Mouse (Mus musculus): ENCODE measurements around the gene Napa. TPM values are rescaled to one million over a fixed set of nuclear protein-coding genes. Genes with fewer than 3 reads are reported as not detected.
A peak's percentile ranks its signal among the peaks of the same experiment; 100 is the strongest.

Gene Napa
- total RNA-seq, 1 experiment from 2014 or later = 76.8 TPM

DNA sequence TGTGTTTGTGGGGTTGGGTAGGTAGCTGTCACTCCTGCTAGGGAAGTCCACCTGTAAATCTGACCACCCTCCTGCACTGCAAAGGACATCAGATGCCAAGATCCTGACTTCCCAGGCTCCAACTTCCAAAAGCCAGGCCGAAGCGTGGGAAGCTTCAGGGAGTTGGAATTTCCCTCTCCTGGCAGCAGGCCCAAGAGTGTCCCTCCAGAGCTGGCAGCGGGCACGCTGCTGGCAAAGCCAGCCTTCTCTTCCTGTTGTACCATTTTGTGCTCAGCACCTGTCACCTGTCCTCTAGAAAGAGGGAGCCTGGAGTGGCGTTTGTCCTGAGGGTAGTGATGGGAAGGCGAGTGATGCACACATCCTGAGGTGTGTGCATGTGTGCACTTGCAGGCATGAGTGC lies 30.1 kb downstream of the Napa start:
- no peak for ATAC-seq (replicated peaks; ENCODE audit: insufficient number of reproducible peaks, low FRiP score, low TSS enrichment, poor library complexity, severe bottlenecking)

DNA sequence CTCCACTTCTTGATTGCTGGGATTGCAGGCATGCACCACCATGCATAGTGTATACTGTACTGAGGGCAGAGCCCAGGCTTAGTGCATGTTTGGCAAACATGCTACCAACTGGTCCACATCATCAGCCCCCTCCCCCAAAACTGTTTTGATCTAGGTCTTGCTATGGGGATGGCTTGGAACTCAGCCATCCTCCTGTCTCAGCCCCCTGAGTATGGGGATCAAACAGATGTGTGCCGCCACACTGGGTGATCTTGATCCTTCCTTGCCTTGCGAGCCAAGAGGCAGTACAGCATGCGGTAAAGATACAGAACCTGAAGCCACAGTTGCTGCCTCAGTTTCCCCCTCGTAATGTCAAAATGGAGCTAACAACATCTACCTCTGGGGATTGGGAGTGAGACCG lies 30.6 kb downstream of the Napa start:
- ATAC-seq (replicated peaks; ENCODE audit: insufficient number of reproducible peaks, low FRiP score, low TSS enrichment, poor library complexity, severe bottlenecking) = no peak

DNA sequence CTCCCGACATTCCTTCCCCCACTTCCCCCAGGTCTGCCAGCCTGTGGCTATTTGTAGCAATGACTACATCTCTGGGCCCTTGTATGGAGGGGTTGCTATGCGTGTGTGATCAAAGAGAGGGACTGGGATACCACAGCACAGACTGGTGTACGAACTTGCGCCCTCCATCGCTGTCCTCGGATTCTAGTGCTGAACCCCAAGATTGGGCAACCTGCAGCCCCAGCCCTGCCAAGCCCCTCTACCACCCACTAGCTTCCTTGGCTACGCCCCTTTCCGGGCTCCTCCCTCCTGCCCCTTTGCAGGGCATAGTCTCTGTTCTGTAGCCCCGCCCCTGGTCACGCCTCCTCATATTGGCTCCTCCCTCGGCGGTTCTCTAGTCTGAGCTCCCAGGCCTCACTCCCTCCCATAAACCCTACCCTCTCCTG lies 31.2 kb downstream of the Napa start, which contains the start of gene Slc8a2:
Gene Slc8a2, plus strand, starts transcription at position 406 of the 425 bp plus-strand sequence.
- ATAC-seq (replicated peaks; ENCODE audit: insufficient number of reproducible peaks, low FRiP score, low TSS enrichment, poor library complexity, severe bottlenecking) = no peak

DNA sequence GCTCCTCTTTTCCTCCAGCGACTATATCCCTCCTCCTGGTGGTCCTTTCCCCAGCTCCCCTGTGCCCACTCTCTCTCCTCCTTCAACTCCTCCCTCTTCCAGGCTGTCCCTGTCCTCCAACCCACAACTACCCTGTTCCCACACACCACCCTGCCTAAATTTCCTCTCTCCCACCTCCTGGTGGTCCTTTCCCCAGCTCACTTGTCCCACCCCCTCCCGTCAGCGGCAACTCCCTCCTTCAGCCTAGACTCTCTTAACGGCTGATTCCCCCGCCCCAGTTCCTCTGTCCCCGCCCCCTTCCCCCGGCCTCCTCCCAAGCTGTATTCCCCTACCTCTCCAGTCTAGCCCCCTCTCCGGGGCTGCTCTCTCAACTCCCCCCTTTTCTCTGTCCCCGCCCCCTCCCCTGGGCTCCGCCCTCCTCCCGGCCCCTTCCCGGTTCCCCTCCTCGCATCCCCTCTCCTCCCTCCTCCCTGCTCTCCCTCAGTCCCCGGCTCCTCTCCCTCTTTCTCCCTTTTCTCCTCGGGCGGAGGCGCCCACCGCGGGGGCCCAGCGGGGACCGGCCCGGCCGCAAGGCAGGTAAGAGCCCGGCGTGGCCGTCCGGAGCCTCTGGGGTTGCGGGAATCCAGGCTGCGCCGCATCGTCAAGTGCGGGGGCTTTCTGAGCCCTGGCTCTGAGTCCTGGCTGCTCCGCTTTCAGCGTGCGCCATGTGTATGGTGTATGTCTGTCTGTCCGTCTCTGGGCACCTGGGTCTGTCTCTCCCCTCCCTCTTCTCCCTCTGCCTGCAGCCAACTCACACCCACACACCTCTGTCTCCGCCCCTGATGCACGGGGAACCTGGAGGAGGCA lies 31.8 kb downstream of the Napa start:
- ATAC-seq (replicated peaks; ENCODE audit: insufficient number of reproducible peaks, low FRiP score, low TSS enrichment, poor library complexity, severe bottlenecking) = no peak

DNA sequence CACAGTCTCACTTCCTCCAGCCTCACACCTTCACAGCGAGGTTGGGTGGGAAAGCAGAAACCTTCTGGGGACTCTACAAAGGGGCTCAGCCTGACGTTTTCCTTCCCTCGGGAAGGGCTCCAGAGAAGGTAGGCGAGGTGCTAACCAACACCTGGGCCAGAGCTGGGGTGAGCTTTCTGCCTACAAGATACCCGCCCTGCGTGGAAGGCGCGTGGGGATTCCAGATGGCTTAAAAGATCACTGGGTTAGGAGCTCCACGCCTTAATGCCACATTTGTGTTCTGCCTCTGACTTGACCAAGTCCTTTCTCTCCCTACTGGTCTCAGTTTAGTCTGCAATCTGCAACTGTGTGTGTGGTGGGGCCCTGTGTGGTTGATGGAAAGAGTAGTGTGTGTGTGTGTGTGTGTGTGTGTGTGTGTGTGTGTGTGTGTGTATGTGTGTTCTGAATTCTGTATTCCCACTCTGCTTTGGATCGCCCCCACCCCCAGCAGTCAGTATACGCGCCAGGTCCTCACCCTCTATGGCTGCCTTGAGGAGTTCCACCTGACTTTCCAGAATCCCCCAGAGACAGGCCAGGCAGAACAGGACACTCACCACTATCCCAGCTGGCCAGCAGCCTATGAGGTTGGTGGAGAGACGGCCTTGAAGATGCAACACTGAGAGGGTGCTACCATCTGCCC lies 32.8 kb downstream of the Napa start:
- ATAC-seq (replicated peaks; ENCODE audit: insufficient number of reproducible peaks, low FRiP score, low TSS enrichment, poor library complexity, severe bottlenecking) = no peak

DNA sequence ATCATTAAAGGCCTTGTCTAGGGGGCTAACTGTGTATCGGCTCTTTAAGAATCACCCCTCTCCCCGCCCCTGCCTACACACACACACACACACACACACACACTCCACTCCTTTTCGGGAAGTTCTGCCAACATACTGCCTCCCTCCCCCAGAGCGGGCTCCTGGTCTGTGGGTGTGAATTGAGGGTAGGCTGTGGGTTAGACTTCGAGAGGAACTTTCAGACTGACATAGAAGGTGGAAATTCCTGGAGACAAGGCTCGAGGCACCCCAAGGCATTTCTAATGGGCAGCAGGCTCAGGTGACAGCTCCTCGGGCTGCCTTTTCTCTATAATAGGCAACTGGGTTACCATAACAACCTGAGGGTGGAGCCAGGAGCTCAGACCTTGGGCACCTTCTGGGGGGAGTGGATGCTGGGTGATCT lies 33.9 kb downstream of the Napa start:
- ATAC-seq (replicated peaks; ENCODE audit: insufficient number of reproducible peaks, low FRiP score, low TSS enrichment, poor library complexity, severe bottlenecking) = no peak

DNA sequence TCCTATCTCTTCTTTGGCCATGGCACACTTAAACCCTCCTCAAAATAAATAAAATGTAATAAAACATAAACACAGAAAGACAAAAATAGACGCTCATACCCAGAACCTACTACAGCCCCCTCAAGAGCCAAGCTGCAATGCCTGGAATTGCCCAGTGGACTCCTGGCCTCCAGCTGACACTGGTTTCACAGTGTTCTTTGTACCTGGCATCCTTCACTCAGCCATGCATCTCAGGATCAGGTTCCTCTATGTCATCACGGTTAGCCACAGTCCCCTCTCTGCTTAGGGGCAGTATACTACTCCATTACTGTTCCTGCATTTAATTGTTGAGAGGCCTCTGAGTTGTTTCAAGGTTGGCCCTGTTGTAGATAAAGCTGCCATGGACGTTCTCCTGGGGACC lies 34.7 kb downstream of the Napa start:
- no peak for ATAC-seq (replicated peaks; ENCODE audit: insufficient number of reproducible peaks, low FRiP score, low TSS enrichment, poor library complexity, severe bottlenecking)

DNA sequence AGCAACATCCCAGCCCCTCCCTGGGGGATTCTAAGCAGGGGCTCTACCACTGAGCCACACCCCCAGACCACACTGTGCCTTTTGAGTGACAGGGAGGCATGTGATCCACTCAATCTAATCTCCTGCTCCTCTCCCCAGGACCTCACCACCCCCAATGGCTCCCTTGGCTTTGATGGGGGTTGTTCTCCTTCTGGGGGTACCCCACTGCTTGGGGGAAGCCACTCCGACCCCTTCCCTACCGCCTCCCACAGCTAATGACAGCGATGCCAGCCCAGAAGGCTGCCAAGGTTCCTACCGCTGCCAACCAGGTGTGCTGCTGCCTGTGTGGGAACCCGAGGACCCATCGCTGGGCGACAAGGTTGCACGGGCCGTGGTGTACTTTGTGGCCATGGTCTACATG lies 35.4 kb downstream of the Napa start:
- ATAC-seq (replicated peaks; ENCODE audit: insufficient number of reproducible peaks, low FRiP score, low TSS enrichment, poor library complexity, severe bottlenecking) = no peak

DNA sequence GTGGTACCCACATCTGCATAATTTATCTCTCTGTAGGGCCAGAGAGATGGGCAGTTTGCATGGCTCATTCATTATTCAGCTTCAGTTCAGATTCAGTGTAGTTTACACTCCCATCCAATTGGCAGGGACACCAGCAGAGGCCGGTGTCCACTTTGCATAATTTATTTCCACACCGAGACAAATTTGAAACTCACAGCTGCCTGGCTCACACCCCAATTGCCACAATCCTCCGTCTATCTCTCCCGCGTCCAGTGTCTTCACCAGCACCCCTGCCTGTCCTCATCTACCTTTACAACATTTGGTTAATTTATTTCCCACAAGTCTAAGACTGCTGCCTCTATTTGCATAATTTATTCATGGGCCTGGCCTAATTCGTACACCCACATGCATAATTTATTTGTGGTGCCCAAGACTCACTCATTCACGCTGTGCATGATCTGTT lies 36.7 kb downstream of the Napa start:
- ATAC-seq (replicated peaks; ENCODE audit: insufficient number of reproducible peaks, low FRiP score, low TSS enrichment, poor library complexity, severe bottlenecking) = no peak

DNA sequence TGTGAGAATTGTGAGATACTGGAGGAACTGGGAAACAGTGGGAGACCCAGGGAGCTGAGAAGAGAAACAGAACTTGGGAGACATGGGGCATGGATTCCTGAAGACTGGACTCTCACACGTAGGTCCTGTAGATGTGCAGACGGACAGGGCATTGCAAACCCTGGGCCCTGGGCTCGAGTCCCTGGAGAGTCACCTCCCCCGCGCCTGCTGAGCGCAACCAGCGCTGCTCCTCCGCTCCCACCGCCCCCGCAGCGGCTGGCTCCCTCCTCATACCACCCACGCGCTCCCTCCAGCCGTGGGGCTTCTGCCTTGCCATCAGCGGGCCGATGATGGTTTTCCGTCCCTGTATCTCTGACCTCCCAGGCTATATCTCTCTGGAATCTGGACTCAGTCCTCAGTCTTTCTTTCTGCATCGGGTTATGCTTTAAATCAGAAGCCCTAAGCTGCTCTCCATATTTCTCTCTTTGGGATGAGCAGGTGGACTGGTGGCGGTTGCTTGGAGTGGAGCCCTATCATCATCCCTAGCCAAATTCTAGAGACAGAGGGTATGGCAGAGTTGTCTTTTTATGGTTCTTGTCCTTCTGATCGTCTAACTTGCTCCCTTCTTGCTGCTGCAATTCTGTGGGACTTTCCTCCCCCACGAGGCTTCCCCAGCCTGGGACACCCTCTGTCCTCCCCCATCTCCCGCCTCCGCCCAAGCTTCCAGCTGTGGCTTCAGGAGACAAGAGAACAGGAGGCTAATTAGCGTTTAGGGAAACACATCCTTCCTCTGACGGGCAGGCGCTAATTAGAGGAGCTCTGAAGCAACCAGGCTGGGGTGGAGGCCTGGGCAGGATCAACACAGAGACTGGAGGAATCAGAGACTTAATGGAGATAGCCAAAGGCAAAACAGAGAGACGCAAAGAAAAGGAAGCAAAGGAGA lies 48.5 kb downstream of the Napa start:
- no peak for ATAC-seq (replicated peaks; ENCODE audit: insufficient number of reproducible peaks, low FRiP score, low TSS enrichment, poor library complexity, severe bottlenecking)

DNA sequence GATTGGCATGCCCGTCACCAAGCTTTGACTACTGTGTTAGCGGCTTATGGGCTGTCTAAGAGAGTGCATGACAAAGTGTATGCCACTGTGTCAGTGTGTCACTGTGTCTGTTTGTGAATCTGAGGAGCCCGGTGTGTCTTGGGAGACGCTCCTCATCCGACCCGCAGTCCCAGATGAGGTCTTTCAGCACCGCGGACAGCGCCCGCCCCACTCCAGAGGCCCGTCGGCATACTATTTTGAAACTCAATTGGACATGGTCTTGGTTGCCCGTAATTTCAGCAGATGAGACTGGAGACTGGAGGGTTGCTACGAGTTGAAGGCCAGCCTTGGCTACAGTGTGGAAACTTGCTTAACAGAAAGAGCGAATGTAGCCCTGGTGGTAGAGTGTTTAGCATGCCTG lies 49.4 kb downstream of the Napa start:
- ATAC-seq (replicated peaks; ENCODE audit: insufficient number of reproducible peaks, low FRiP score, low TSS enrichment, poor library complexity, severe bottlenecking) = 0 out of 2 replicates have a peak, but pooled peaks have one; percentile 23

DNA sequence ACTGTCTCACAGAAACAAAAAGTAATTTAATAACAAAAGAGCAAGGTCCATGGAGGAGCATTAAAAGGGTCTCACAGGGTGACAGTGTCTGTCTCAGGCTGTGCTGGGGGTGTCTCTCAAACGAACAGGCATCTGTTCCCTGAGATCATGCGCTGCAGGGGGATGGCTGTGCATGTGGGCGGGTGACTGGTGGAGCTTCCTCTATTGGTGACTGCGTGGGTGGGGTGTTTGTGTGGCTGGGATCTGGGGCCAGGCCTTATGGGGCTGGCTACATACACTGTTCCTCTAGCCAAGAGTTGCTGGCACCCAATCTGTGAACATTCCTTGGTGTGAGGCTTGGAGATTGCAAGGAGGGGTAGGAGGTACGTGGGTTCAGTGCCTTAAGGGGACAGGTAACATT lies 51.0 kb downstream of the Napa start:
- ATAC-seq (replicated peaks; ENCODE audit: insufficient number of reproducible peaks, low FRiP score, low TSS enrichment, poor library complexity, severe bottlenecking) = no peak

DNA sequence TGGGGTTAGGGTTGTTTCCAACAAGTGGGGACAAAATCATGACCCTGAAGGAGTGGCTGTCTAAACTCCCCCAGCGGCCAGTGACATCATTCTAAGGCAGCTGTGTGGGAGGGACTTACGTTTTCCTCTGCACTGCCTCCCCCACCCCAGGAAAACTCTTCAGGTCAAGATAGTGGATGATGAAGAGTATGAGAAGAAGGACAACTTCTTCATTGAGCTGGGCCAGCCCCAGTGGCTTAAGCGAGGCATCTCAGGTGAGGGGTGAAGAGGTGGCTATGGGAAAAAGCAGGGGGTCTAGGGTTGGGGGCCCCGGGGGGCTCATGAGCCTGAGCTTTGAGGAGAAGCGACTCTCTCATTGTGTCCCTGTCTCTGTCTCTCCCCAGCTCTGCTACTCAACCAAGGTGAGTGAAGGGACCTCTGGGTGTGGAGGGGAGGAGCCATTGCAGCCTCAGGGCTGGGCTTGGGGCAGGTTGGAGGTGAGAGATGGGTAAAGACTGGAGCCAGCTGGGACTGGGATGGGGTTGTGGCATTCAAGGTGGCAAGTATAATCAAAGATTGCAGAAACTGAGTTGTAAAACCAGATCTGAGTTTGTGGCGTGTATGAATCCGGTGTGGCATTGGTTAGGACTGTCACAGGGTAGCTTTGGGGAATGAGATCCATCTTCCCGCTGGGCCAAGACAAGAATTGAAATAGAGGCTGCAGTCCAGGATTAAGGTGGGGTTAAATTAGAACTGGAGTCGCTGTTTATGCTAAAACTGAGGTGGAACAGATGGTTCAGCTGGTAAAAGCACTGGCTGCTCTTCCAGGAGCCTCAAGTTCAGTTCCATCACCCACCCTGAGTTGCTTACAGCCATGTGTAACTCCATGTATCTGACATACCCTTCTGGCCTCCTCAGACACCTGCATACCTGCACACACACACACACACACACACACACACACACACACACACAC lies 52.2 kb downstream of the Napa start:
- ATAC-seq (replicated peaks; ENCODE audit: insufficient number of reproducible peaks, low FRiP score, low TSS enrichment, poor library complexity, severe bottlenecking) = no peak

DNA sequence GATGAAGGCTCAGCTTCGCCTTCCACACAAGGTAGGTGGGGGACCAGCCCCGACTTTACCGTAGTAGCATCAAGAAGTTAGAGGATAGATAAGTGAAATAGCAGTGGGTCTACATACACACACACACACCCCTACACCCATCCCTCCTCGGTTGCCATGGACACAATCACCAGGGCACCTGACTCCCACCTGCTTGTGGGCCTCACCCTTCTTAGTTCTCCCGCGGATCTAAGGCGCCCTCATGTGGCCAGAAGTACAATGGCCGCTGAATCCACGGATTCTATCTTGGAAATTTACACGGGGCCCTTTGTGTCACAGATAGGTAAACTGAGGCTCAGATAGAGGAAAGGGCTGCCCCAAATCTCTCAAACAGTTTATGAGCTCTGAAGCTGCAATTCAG lies 55.3 kb downstream of the Napa start:
- peak; percentile 41; the same call in 1 of the 2 replicates for ATAC-seq (replicated peaks; ENCODE audit: insufficient number of reproducible peaks, low FRiP score, low TSS enrichment, poor library complexity, severe bottlenecking)

DNA sequence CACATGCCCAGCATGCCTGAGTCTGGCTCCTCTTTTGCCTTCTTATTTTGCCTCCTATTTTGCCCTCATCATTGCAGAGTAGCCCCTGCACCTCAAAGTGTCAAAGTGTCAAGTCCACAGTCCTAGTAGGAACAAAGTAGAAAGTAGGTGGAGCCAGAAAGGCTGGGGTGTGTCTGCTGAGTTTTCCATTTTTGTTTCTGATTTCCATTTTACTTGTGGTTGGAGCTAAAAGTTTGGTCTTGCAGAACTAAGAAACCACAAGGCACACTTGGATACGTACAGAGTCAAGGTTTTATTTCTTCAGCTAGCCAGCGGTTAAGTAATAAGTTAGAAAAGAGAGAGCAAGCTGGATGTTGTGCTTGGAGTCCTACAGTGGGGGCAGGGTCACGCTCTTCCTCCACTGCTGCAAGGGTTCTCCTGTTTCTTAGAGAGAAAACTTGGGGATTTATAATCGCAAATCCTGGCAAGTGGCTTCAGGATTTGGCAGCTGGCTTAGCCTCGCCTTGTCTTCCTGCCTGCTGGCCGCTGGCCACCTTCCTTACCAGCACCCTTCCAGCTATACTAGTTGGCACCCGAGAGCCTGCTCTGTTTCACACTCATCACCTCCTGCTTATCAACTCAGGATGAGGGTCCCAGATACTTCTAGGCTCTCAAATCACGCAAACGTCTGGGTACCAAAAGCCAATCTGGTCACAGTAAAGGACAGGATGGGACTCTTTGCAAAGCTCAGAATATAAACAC lies 57.0 kb downstream of the Napa start:
- ATAC-seq (replicated peaks; ENCODE audit: insufficient number of reproducible peaks, low FRiP score, low TSS enrichment, poor library complexity, severe bottlenecking) = no peak

DNA sequence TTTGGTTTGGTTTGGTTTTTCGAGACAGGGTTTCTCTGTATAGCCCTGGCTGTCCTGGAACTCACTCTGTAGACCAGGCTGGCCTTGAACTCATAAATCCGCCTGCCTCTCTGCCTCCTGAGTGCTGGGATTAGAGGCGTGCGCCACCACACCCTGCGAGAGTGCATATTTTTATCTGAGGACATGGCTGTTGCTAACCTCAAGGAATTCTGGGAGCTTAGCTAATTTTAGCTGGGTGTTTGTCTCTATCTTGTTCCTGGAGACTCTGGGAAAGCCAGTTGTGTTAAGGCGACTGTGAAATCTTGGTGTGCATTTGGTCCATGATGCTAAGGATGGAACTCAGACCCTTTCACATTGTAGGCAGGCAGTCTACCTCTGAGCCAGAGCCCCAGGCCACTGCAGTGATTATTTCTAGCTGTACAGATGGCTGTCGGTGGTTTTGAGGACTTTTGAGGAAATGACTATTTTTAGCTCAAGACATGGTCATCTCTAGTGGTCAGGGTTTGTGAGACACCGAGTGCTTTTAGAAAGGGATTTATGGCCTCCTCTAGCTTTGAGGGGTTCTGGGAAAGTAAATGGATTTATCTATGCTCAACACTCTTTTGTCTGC lies 58.0 kb downstream of the Napa start:
- ATAC-seq (replicated peaks; ENCODE audit: insufficient number of reproducible peaks, low FRiP score, low TSS enrichment, poor library complexity, severe bottlenecking) = no peak

DNA sequence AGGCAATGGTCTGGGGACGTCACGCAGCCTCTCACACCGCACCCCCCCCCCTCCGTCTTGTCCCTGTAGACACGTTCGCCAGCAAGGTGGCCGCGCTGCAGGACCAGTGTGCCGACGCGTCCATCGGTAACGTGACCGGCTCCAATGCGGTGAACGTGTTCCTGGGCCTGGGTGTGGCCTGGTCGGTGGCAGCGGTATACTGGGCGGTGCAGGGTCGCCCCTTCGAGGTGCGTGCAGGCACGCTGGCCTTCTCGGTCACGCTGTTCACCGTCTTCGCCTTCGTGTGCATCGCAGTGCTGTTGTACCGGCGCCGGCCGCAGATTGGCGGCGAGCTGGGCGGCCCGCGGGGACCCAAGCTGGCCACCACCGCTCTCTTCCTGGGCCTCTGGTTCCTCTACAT lies 60.5 kb downstream of the Napa start:
- no peak for ATAC-seq (replicated peaks; ENCODE audit: insufficient number of reproducible peaks, low FRiP score, low TSS enrichment, poor library complexity, severe bottlenecking)
